In genomic region chr1:85739000-85739399, GRCm38 (mm10) we compare ENCODE assay signal across 11 mouse cellular contexts.
"Had no signal": no experiment of that assay in that cellular context is flagged by ENCODE, and none has a peak within 500 bp of the region (broad histone marks: within the 10 kb centered on the region; RNA-seq: fewer than 3 reads in every experiment).

No protein-coding gene starts in this region.

- H3K9me3 ChIP-seq: kidney, embryonic 15.5 days; limb, embryonic 12.5 days had no signal

- DNase-seq: kidney, adult 2 months; kidney, postnatal 4 days; liver; lung, adult 18-20 months had no signal

- H3K4me3 ChIP-seq: kidney, embryonic 15.5 days; layer of hippocampus, adult 2 months; limb, embryonic 12.5 days; midbrain, embryonic 12.5 days had no signal

- H3K36me3 ChIP-seq: kidney, embryonic 15.5 days; limb, embryonic 12.5 days; midbrain, embryonic 12.5 days had no signal

- ATAC-seq: midbrain, embryonic 16.5 days had no signal

- H3K9ac ChIP-seq: kidney, embryonic 15.5 days; limb, embryonic 12.5 days; liver, embryonic 14.5 days; midbrain, embryonic 12.5 days had no signal

- H3K4me2 ChIP-seq: kidney, embryonic 15.5 days; limb, embryonic 12.5 days; midbrain, embryonic 12.5 days had no signal

- H3K27me3 ChIP-seq: kidney, embryonic 15.5 days; limb, embryonic 12.5 days; midbrain, embryonic 12.5 days had no signal

- H3K27ac ChIP-seq: kidney, embryonic 15.5 days; layer of hippocampus, adult 2 months; limb, embryonic 12.5 days; liver, embryonic 14.5 days; midbrain, embryonic 12.5 days; stomach, postnatal 0 days had no signal
